In genomic region chr12:86274246-86274645, GRCm38 (mm10) we compare ENCODE assay signal across 22 mouse cellular contexts.
"Had no signal": no experiment of that assay in that cellular context is flagged by ENCODE, and none has a peak within 500 bp of the region (broad histone marks: within the 10 kb centered on the region; RNA-seq: fewer than 3 reads in every experiment).

No protein-coding gene starts in this region.

- H3K4me3 ChIP-seq: layer of hippocampus, adult 2 months; left cerebral cortex, adult 2 months; megakaryocyte, embryonic 14.5 days; midbrain, embryonic 10.5 days; midbrain, embryonic 15.5 days; neural tube, embryonic 12.5 days; neural tube, embryonic 15.5 days had no signal

- H3K27me3 ChIP-seq: megakaryocyte, embryonic 14.5 days; midbrain, embryonic 15.5 days; neural tube, embryonic 12.5 days; neural tube, embryonic 15.5 days had no signal

- H3K27ac ChIP-seq: kidney, postnatal 0 days; layer of hippocampus, adult 2 months; left cerebral cortex, adult 2 months; liver, embryonic 14.5 days; macrophage; midbrain, embryonic 10.5 days; midbrain, embryonic 15.5 days; neural tube, embryonic 12.5 days; neural tube, embryonic 15.5 days; stomach, postnatal 0 days had no signal

- H3K9ac ChIP-seq: liver, embryonic 14.5 days; liver, postnatal 0 days; lung, embryonic 14.5 days; midbrain, embryonic 15.5 days; neural tube, embryonic 12.5 days; neural tube, embryonic 15.5 days had no signal

- ATAC-seq: liver, postnatal 0 days; lung, postnatal 0 days; midbrain, embryonic 15.5 days had no signal

- DNase-seq: kidney, adult 11 months; kidney, postnatal 25 days; layer of hippocampus, adult 9-11 months; layer of hippocampus, postnatal 36 days; liver, postnatal 0 days; thymus, adult 2 months; thymus, postnatal 14 days; thymus, postnatal 4 days had no signal

- H3K9me3 ChIP-seq: megakaryocyte, embryonic 14.5 days; midbrain, embryonic 10.5 days; midbrain, embryonic 15.5 days; neural tube, embryonic 12.5 days; neural tube, embryonic 15.5 days had no signal

- H3K4me2 ChIP-seq: liver, embryonic 11.5 days; lung, embryonic 14.5 days; midbrain, embryonic 15.5 days; neural tube, embryonic 12.5 days; neural tube, embryonic 15.5 days had no signal
